In genomic region chr7:25273259-25274241, GRCm38 (mm10) we compare ENCODE assay signal across 9 mouse cellular contexts. TPM values are rescaled to one million over a fixed set of nuclear protein-coding genes. Genes with fewer than 3 reads are reported as not detected.
DNase-seq lines count a peak whose midpoint lies in the region.
"Had no signal": no experiment of that assay in that cellular context is flagged by ENCODE, and none has a peak within 500 bp of the region (broad histone marks: within the 10 kb centered on the region; RNA-seq: fewer than 3 reads in every experiment).

No protein-coding gene starts in this region.

- no peaks in the 10 kb centered on the region for H3K9me3 ChIP-seq in heart, embryonic 10.5 days
- H3K9me3 ChIP-seq in limb, embryonic 10.5 days (replicated peaks): no peaks in the 10 kb centered on the region

- H3K27ac ChIP-seq in heart, embryonic 10.5 days: peak overlapping the region; percentile 69; the same call in 1 of the 2 replicates
- H3K27ac ChIP-seq in limb, embryonic 10.5 days: peak overlapping the region; percentile 10; the same call in 1 of the 2 replicates

- H3K4me3 ChIP-seq in heart, embryonic 10.5 days: peak overlapping the region; percentile 16
- H3K4me3 ChIP-seq in limb, embryonic 10.5 days: no peak overlapping the region

- whole genome bisulfite sequencing in heart, embryonic 10.5 days: 80% methylated on average over 22 of the region's 22 CpGs
- 92% methylated on average over 22 of the region's 22 CpGs for WGBS in limb, embryonic 10.5 days

- DNase-seq in heart, embryonic 10.5 days (ENCODE audit: low spot score): no peak
- no peak for DNase-seq in heart, postnatal 4 days
- peak; percentile 18 for DNase-seq in thymus, postnatal 14 days
- no peak for DNase-seq in thymus, postnatal 0 days (ENCODE audit: low spot score)
- DNase-seq in limb, embryonic 10.5 days (ENCODE audit: low spot score): no peak
- peak; percentile 38 to 69 for DNase-seq in spleen, postnatal 4 days (ENCODE audit: low spot score in 2 of 2)
- DNase-seq in frontal cortex, postnatal 14 days (ENCODE audit: low spot score in 2 of 2): no peak
- DNase-seq in natural killer cell, adult 2 months (ENCODE audit: low spot score in 2 of 2): no peak

- H3K4me1 ChIP-seq in heart, embryonic 10.5 days: peaks cover 78% of the 10 kb centered on the region
- H3K4me1 ChIP-seq in limb, embryonic 10.5 days: peaks cover 63% of the 10 kb centered on the region

- H3K27me3 ChIP-seq in heart, embryonic 10.5 days (ENCODE audit: insufficient read depth, poor library complexity, severe bottlenecking): no peaks in the 10 kb centered on the region
- no peaks in the 10 kb centered on the region for H3K27me3 ChIP-seq in limb, embryonic 10.5 days (ENCODE audit: low read depth, poor library complexity, severe bottlenecking)

- peaks cover 35% of the 10 kb centered on the region for H3K36me3 ChIP-seq in heart, embryonic 10.5 days
- peaks cover 33% of the 10 kb centered on the region for H3K36me3 ChIP-seq in limb, embryonic 10.5 days

RNA-seq across cellular contexts. Expression of gene Cic, which starts 6.0 kb away (rescaled TPM):
- polyA plus RNA-seq in heart, embryonic 10.5 days (2016; fragmentation: Nextera tagmentation; extraction: Ambion mirVana): 17.0 and 28.7 TPM in 2 replicates
- 100 to 1,000 TPM; 108 to 109 TPM for total RNA-seq in heart, postnatal 4 days (2021)
- polyA plus RNA-seq in thymus, postnatal 0 days (2015; fragmentation: Nextera tagmentation; extraction: Ambion mirVana): 28.4 and 37.2 TPM in 2 replicates
- 21.4 and 25.2 TPM in 2 replicates for polyA plus RNA-seq in limb, embryonic 10.5 days (2016; fragmentation: Nextera tagmentation; extraction: Ambion mirVana)

RNA-seq across cellular contexts. Expression of gene Erf, which starts 23.0 kb away (rescaled TPM):
- polyA plus RNA-seq in heart, embryonic 10.5 days (2016; fragmentation: Nextera tagmentation; extraction: Ambion mirVana): 9.2 and 17.9 TPM in 2 replicates
- total RNA-seq in heart, postnatal 4 days (2021): 10 to 100 TPM; 47.5 to 53.2 TPM
- polyA plus RNA-seq in thymus, postnatal 0 days (2015; fragmentation: Nextera tagmentation; extraction: Ambion mirVana): 4.5 and 6.4 TPM in 2 replicates
- 14.2 and 16.6 TPM in 2 replicates for polyA plus RNA-seq in limb, embryonic 10.5 days (2016; fragmentation: Nextera tagmentation; extraction: Ambion mirVana)

RNA-seq across cellular contexts. Expression of gene Pafah1b3, which starts 24.2 kb away (rescaled TPM):
- polyA plus RNA-seq in heart, embryonic 10.5 days (2016; fragmentation: Nextera tagmentation; extraction: Ambion mirVana): 147 and 189 TPM in 2 replicates
- total RNA-seq in heart, postnatal 4 days (2021): 10 to 100 TPM; 37.5 to 38.4 TPM
- 142 TPM in 2 replicates for polyA plus RNA-seq in thymus, postnatal 0 days (2015; fragmentation: Nextera tagmentation; extraction: Ambion mirVana)
- 224 and 248 TPM in 2 replicates for polyA plus RNA-seq in limb, embryonic 10.5 days (2016; fragmentation: Nextera tagmentation; extraction: Ambion mirVana)

RNA-seq across cellular contexts. Expression of gene Prr19, which starts 27.7 kb away (rescaled TPM):
- polyA plus RNA-seq in heart, embryonic 10.5 days (2016; fragmentation: Nextera tagmentation; extraction: Ambion mirVana): 0.26 and 0.65 TPM in 2 replicates
- total RNA-seq in heart, postnatal 4 days (2021): not detected
- 0.22 and 0.23 TPM in 2 replicates for polyA plus RNA-seq in thymus, postnatal 0 days (2015; fragmentation: Nextera tagmentation; extraction: Ambion mirVana)
- polyA plus RNA-seq in limb, embryonic 10.5 days (2016; fragmentation: Nextera tagmentation; extraction: Ambion mirVana): 1.1 and 1.3 TPM in 2 replicates

RNA-seq across cellular contexts. Expression of gene Tmem145, which starts 32.4 kb away (rescaled TPM):
- polyA plus RNA-seq in heart, embryonic 10.5 days (2016; fragmentation: Nextera tagmentation; extraction: Ambion mirVana): 0.09 and 0.63 TPM in 2 replicates
- total RNA-seq in heart, postnatal 4 days (2021): not detected
- polyA plus RNA-seq in thymus, postnatal 0 days (2015; fragmentation: Nextera tagmentation; extraction: Ambion mirVana): not detected in 2 replicates
- 0.14 and 0.38 TPM in 2 replicates for polyA plus RNA-seq in limb, embryonic 10.5 days (2016; fragmentation: Nextera tagmentation; extraction: Ambion mirVana)
- polyA plus RNA-seq: gonadal fat pad, adult 2 months had no signal

Comparison
In these comparisons a context has a peak if more than half of its experiments do, and no peak if none do; other contexts are left out.
1. DNase-seq: peak in thymus, postnatal 14 days (single experiment) and spleen, postnatal 4 days (2 of 2); none in heart, embryonic 10.5 days (single experiment), heart, postnatal 4 days (single experiment), thymus, postnatal 0 days (single experiment), limb, embryonic 10.5 days (single experiment), frontal cortex, postnatal 14 days (0 of 2) and natural killer cell, adult 2 months (0 of 2).